Mouse (Mus musculus): ENCODE results near the gene Grap. TPM values are rescaled to one million over a fixed set of nuclear protein-coding genes. Genes with fewer than 3 reads are reported as not detected.

Gene Grap
- polyA plus RNA-seq, 1 experiment from 2014 or later = 7.3 TPM

Other genes with a start within 250 kb of the Grap start
- gene Rnf112, start 199.1 kb upstream of the Grap start, polyA plus RNA-seq (2016; fragmentation: Nextera tagmentation; extraction: Ambion mirVana) = 5.1 and 7.3 TPM in 2 replicates
- 131 and 160 TPM in 2 replicates for gene Mfap4, start 167.8 kb upstream of the Grap start, polyA plus RNA-seq (2016; fragmentation: Nextera tagmentation; extraction: Ambion mirVana)
- gene Mapk7, start 158.9 kb upstream of the Grap start, polyA plus RNA-seq (2016; fragmentation: Nextera tagmentation; extraction: Ambion mirVana) = 89.0 and 94.9 TPM in 2 replicates
- 32.0 and 33.8 TPM in 2 replicates for gene B9d1, start 148.1 kb upstream of the Grap start, polyA plus RNA-seq (2016; fragmentation: Nextera tagmentation; extraction: Ambion mirVana)
- 42.4 and 44.3 TPM in 2 replicates for gene Epn2, start 73.6 kb upstream of the Grap start, polyA plus RNA-seq (2016; fragmentation: Nextera tagmentation; extraction: Ambion mirVana)
- gene Fam83g, start 30.8 kb downstream of the Grap start, polyA plus RNA-seq (2016; fragmentation: Nextera tagmentation; extraction: Ambion mirVana) = 0.41 and 0.50 TPM in 2 replicates
- gene Slc5a10, start 67.6 kb downstream of the Grap start, polyA plus RNA-seq (2016; fragmentation: Nextera tagmentation; extraction: Ambion mirVana) = 0.16 TPM in 1 of 2 replicates, not detected in the other
- 45.5 and 48.7 TPM in 2 replicates for gene Prpsap2, start 108.8 kb downstream of the Grap start, polyA plus RNA-seq (2016; fragmentation: Nextera tagmentation; extraction: Ambion mirVana)
- gene Ulk2, start 201.8 kb downstream of the Grap start, polyA plus RNA-seq (2016; fragmentation: Nextera tagmentation; extraction: Ambion mirVana) = 42.2 and 42.5 TPM in 2 replicates